Mouse (Mus musculus): ENCODE data around the gene Cdkn2a. TPM values are rescaled to one million over a fixed set of nuclear protein-coding genes. Genes with fewer than 3 reads are reported as not detected.

Cdkn2a gene
- total RNA-seq, 2 experiments from 2014 or later = 1.2 TPM; not detected in 1

DNA sequence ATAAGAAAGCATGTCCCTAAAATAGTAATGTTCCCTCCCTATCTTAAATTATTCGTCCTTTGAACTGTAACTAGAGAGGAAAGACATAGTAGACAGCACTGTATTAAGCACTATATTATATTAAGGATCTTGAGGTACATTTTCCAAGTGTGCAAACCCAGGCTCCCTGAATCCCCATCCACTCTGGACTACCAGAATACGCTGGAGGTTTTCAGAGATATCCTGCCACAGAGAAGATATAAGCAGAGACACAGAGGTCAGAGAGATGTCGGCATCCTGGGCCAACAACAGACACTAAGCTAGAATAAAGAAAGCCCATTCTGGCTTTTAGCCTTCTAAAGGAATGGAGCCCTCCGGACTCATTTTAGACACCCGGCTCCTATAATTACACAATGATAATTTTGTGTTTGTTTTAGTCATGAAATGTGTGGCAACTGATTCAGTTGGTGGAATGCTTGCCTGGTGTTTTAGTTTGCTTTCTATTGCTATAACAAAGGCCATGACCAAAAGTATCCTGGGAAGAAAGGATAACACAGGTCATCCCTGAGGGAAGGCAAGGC is 17.0 kb downstream of the Cdkn2a start:
- DNase-seq (ENCODE audit: low spot score in 2 of 2) = no peak

DNA sequence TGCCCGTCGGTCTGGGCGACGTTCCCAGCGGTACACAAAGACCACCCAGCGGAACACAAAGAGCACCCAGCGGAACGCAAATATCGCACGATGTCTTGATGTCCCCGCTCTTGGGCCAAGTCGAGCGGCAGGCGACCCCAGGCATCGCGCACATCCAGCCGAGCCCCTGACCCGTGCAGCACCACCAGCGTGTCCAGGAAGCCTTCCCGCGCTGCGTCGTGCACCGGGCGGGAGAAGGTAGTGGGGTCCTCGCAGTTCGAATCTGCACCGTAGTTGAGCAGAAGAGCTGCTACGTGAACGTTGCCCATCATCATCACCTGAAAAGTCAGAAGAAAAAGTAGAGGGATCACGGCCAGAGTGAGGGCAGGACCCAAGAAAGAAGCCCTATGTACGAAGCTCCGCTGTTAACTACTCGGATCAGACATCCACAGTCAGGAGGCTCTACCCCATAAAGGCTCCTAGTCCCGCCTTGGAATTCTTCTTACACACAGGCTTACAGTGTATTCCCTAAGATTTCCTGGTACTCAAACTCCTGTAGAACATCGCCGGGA is 17.7 kb downstream of the Cdkn2a start:
- no peak for DNase-seq (ENCODE audit: low spot score in 2 of 2)

DNA sequence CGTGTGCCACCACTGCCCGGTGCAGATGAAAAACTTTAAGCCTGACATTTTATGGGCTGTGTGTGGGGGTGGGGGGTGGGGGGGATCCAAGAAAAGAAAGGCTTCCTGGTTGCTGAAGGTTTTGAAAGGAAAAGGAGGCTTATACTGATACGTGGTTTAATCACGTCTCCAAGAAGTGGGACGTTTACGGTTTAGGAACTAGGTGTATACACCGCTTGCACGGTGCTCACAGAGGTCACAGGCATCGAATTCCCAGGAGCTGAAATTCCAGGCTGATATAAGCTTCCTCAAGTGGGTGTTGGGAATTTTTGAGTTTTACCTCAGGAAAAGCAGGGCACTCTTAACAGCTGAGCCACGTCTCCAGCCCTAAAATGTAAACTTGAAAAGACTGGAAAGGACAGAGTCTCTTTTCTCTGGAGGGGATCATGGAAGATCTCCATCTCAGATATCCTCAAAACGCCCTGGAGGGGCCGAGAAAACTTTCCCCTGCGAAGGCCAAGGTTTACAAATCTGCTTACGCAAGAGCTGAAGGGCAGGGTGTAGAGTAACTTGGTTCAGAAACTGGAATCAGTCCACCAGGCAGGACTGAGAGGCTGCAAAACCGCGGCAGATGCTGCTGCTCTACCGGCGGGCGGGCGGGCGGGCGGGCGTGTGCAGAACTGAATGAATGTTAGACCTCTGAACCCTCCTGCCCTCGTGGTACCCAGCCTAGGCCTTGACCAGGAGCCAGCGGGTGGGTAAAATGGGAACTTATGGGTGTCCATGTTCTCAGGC is 18.5 kb downstream of the Cdkn2a start:
- no peak for DNase-seq (ENCODE audit: low spot score in 2 of 2)

DNA sequence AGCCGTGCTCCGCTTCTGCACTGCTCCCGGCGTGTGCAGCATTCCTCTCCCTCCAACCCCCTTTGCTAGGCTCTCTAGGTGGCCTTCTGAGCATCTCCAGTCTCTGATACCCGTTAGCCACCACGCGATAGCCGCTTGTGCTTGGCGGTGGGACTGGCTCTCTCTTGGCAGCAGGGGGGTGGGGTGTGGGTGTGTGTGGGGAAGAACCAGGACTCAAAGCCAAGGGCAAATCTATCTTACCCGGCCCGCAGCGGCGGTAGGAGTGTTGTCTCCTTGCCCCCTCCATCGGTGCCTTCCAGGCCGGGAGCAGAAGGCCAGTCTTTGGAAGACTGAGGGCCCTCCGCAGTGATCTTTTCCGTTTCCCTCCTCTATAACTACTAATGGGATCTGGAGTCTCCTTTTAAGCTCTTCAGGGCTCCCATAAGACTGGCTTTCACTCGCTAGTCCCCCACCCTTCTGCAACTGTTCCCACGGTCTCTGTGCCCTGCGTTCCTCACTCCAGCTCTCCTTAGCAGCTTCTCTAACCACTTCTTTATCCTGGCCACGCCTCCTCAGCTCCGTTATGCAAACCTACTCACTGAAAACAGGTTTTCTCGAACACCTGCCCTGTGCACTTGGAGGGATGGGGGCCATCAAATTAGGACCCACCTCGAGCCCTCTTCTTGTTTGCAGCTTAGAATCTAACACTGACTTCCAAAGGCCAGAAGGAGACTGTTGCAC is 19.5 kb downstream of the Cdkn2a start:
- DNase-seq (ENCODE audit: low spot score in 2 of 2) = no peak

DNA sequence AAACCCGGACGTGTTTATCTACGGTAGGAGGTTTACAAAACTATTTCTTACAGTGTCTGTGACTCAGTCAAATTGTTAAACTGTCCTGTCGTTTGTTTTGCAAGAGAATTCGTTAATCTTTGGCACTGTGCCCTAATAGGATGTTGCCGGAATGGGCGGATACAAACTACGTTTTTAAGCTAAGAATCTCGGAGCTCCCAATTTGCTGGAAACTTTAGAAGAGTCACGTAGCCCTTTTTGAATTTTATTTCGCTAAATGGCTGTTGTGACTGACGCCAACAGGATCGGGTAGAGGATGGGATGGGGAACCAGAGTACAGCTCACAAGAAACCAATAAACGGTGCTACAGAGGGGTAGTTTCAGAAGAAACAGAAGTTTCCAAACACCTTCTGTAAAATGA is 20.4 kb downstream of the Cdkn2a start:
- no peak for DNase-seq (ENCODE audit: low spot score in 2 of 2)

DNA sequence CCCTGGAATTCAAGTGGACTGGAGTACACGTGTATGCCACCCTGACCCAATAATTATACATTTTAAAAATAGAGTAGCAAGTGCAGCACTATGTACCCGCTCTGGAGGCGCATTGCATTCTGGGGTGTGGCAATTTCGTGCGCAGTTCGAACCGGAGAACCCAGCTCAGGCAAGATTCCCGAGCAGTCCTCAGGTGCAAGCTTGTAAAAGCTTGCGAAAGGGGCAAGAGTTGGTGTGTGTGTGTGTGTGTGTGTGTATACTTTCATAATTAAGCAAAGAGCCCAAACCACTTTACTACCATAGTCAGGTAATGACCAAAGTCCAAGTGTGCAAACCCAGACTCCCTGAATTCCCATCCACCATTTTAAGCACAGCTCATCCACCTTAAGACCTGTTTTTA is 20.9 kb downstream of the Cdkn2a start:
- no peak for DNase-seq (ENCODE audit: low spot score in 2 of 2)

DNA sequence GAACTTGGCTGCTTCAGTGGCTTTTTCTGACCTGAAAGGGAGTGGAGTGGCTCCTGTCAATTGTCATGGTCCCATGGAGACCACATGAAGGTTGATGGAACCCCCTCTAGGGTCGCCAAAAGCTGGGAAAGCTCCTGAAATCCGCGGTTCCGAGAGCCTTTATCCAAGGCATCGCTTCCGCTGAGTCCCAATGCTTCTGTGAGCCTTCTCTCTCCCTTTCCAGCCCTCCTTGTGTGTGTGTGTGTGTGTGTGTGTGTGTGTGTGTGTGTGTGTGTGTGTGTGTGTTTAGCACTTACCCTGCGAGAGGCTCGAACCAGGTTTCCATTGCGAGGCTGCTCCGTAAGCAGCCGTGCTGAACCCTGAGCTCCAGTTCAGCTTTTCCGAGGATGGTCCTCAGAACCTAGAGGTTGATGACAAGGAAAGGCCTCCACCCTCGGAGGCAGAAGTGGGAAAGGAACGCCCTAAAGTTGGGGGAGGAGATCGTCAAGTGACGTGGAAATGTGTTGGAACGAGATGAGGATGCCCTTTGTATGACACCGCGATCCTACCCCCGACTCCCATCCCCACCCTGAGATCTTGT is 21.4 kb downstream of the Cdkn2a start:
- no peak for DNase-seq (ENCODE audit: low spot score in 2 of 2)

DNA sequence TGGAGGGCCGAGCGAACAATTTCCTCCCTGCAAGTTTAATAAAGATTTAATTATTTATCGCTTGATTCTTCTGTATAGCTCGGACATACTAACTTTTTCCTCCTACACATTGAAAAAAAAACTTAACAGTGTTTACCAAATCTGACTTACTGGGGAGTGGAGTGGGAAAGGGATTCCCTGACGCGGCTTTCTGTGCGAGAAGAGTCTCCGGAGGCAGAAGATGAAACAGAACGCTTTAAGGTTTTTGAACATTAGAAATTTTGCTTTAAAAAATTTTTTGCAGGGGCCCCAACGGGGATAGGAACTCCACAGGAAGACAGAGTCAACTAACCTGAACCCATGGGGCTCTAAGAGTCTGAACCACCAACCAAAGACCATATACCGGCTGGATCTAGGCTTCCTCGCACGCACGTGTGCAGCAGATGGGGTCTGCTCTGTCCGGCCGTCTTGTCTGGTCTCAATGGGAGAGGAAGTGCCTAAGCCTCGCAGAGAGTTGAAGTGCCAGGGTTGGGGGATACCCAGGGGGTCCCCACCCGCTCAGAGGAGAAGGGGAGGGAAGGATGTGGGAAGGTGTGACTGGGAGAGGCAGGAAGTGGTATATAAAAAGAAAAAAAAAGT is 22.2 kb downstream of the Cdkn2a start:
- no peak for DNase-seq (ENCODE audit: low spot score in 2 of 2)

DNA sequence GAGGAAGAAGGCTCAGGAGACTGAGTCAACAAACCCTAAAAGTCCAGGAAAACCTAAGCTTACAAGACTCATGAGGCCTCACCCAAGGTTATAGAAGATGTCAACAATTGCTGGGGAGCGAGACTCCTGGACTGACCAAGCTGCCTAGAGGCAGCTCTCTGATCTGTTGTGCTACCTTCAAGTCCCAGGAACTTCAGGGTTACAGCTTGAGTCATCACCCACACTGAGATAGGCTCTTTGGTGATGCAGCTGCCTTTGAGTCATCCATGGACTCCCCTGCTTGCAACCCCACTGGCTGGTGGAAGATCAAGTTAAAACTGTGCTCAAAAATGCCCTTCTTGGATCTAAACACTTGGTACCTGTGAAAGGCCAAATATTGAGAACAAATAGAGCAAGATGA is 36.7 kb downstream of the Cdkn2a start:
- no peak for DNase-seq (ENCODE audit: low spot score in 2 of 2)

DNA sequence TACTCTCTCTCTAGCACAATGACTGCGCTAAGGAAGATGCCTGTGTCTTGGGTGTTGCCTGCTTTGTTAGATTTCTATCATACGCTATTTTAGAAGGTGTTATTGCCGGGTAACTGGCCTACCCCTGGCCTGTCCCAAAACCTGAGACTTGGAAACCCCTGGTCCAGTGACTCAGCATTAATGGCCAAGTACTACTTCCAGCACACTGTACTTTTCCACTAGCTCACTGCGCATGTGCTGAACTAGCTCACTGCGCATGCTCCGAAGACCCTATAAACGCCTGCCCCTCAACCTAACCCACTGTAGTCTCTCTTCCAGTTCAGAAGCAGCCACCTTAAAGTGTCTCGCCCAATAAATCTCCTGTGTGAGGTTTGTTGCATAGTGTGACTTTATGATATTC is 60.0 kb downstream of the Cdkn2a start:
- no peak for DNase-seq (ENCODE audit: low spot score in 2 of 2)

Other genes starting within 250 kb of the Cdkn2a start
- 10 to 100 TPM; 10.9 to 11.3 TPM for gene Mtap, start 157.5 kb downstream of the Cdkn2a start, total RNA-seq (2021)
- 1 to 10 TPM; 1.2 to 1.6 TPM for gene Cdkn2b, start 16.4 kb upstream of the Cdkn2a start, total RNA-seq (2021)